Mouse (Mus musculus) MEL (cell line): ENCODE data around the gene Coro7. TPM values are rescaled to one million over a fixed set of nuclear protein-coding genes. Genes with fewer than 3 reads are reported as not detected.

Experiments
- DNase-seq: peaks from one replicate; pipeline ENCODE4 v3.0.0; 2011; ENCODE audit warnings: low read depth, low spot score
- H3K27ac ChIP-seq: 2 replicates; pipeline ENCODE4 v1.5.1; 2012; ENCODE audit warnings: low read depth, mild to moderate bottlenecking, control low read depth, low read length, moderate library complexity; ENCODE audit not compliant: control insufficient read depth
- H3K27me3 ChIP-seq, 2 experiments: fragments of 150-350 bp in 1 of 2; sonication (generic) in 1 of 2; 2 replicates each; pipeline ENCODE4 v1.6.1; 2012; ENCODE audit warnings: low read length in 2 of 2, mild to moderate bottlenecking in 2 of 2, improper control_type of control experiment in 1 of 2, moderate library complexity in 1 of 2; ENCODE audit not compliant: insufficient read depth in 2 of 2, control insufficient read depth in 1 of 2
- H3K36me3 ChIP-seq, 2 experiments: 2 replicates each; pipeline ENCODE4 v1.6.1; 2012 to 2014; ENCODE audit warnings: low read length in 2 of 2, improper control_type of control experiment in 1 of 2, inconsistent platforms in 1 of 2, mild to moderate bottlenecking in 1 of 2; ENCODE audit not compliant: insufficient read depth in 2 of 2, control insufficient read depth in 1 of 2
- H3K4me1 ChIP-seq, 2 experiments: fragments of 150-350 bp in 1 of 2; sonication (generic) in 1 of 2; 2 replicates each; pipeline ENCODE4 v1.6.1; 2012; ENCODE audit warnings: low read length in 2 of 2, improper control_type of control experiment in 1 of 2, mild to moderate bottlenecking in 1 of 2; ENCODE audit not compliant: insufficient read depth in 2 of 2, control insufficient read depth in 1 of 2
- H3K4me3 ChIP-seq, 2 experiments: fragments of 150-350 bp in 1 of 2; sonication (generic) in 1 of 2; 2 replicates each; pipeline ENCODE4 v1.5.1; 2012; ENCODE audit warnings: low read depth in 2 of 2, low read length in 2 of 2, mild to moderate bottlenecking in 2 of 2, moderate library complexity in 2 of 2, control low read depth in 1 of 2, improper control_type of control experiment in 1 of 2; ENCODE audit not compliant: control insufficient read depth in 1 of 2, insufficient read depth in 1 of 2
- H3K79me2 ChIP-seq: 2 replicates; pipeline ENCODE4 v1.6.1; 2012; ENCODE audit warnings: mild to moderate bottlenecking, low read length, moderate library complexity; ENCODE audit not compliant: control insufficient read depth, poor library complexity, insufficient read depth
- H3K9ac ChIP-seq: 2 replicates; pipeline ENCODE4 v1.6.1; 2012; ENCODE audit warnings: low read depth, mild to moderate bottlenecking, control low read depth, low read length, moderate library complexity; ENCODE audit not compliant: control insufficient read depth, poor library complexity, severe bottlenecking
- H3K9me3 ChIP-seq: fragments of 150-350 bp; sonication (generic); replicated peaks from 2 replicates; pipeline ENCODE4 v1.6.1; 2012; ENCODE audit warnings: mild to moderate bottlenecking, low read length, improper control_type of control experiment, moderate library complexity; ENCODE audit not compliant: insufficient read depth
- CHD1 ChIP-seq: IDR thresholded peaks from 2 replicates; pipeline ENCODE4 v1.6.1; 2012; ENCODE audit warnings: low read depth, mild to moderate bottlenecking, inconsistent platforms, low read length, improper control_type of control experiment
- CTCF ChIP-seq, 3 experiments: IDR thresholded peaks in 2 of 3; conservative IDR thresholded peaks in 1 of 3; 2 replicates each; pipeline ENCODE4 v1.5.1; 2011 to 2012; ENCODE audit warnings: low read length in 3 of 3, low read depth in 2 of 3, mild to moderate bottlenecking in 2 of 3, improper control_type of control experiment in 1 of 3, inconsistent platforms in 1 of 3, mixed read lengths in 1 of 3, moderate library complexity in 1 of 3; ENCODE audit not compliant: control insufficient read depth in 1 of 3, insufficient read depth in 1 of 3, poor library complexity in 1 of 3, severe bottlenecking in 1 of 3
- E2F4 ChIP-seq: IDR thresholded peaks from 2 replicates; pipeline ENCODE4 v1.6.1; 2011; ENCODE audit warnings: low read depth, low read length, improper control_type of control experiment, borderline replicate concordance
- GABPA ChIP-seq: IDR thresholded peaks from 2 replicates; pipeline ENCODE4 v1.6.1; 2012; ENCODE audit warnings: low read depth, mild to moderate bottlenecking, inconsistent platforms, low read length, improper control_type of control experiment, moderate library complexity
- MAFK ChIP-seq: IDR thresholded peaks from 2 replicates; pipeline ENCODE4 v1.6.1; 2011; ENCODE audit warnings: low read depth, mild to moderate bottlenecking, low read length, improper control_type of control experiment, borderline replicate concordance
- MAX ChIP-seq: IDR thresholded peaks from 2 replicates; pipeline ENCODE4 v1.6.1; 2011; ENCODE audit warnings: low read length, improper control_type of control experiment
- MYB ChIP-seq: IDR thresholded peaks from 2 replicates; pipeline ENCODE4 v1.6.1; 2011; ENCODE audit warnings: mild to moderate bottlenecking, low read depth, low read length, improper control_type of control experiment
- NELFE ChIP-seq: IDR thresholded peaks from 2 replicates; pipeline ENCODE4 v1.6.1; 2011; ENCODE audit warnings: low read depth, low read length, improper control_type of control experiment
- NRF1 ChIP-seq: IDR thresholded peaks from 2 replicates; pipeline ENCODE4 v1.6.1; 2014; ENCODE audit warnings: low read depth, mild to moderate bottlenecking, inconsistent platforms, low read length, improper control_type of control experiment, moderate library complexity; ENCODE audit not compliant: poor library complexity, insufficient read depth, severe bottlenecking
- RAD21 ChIP-seq: IDR thresholded peaks from 2 replicates; pipeline ENCODE4 v1.6.1; 2011; ENCODE audit warnings: mild to moderate bottlenecking, low read depth, low read length, improper control_type of control experiment
- RCOR1 ChIP-seq: IDR thresholded peaks from 2 replicates; pipeline ENCODE4 v1.6.1; 2012; ENCODE audit warnings: low read depth, mild to moderate bottlenecking, inconsistent platforms, low read length, improper control_type of control experiment
- SMC3 ChIP-seq: IDR thresholded peaks from 2 replicates; pipeline ENCODE4 v1.6.1; 2011; ENCODE audit warnings: low read depth, low read length, improper control_type of control experiment
- TBP ChIP-seq: IDR thresholded peaks from 2 replicates; pipeline ENCODE4 v1.8.0; 2011; ENCODE audit warnings: low read depth, low read length, improper control_type of control experiment
- TCF12 ChIP-seq: IDR thresholded peaks from 2 replicates; pipeline ENCODE4 v1.6.1; 2014; ENCODE audit warnings: low read depth, mild to moderate bottlenecking, inconsistent platforms, low read length, improper control_type of control experiment, moderate library complexity
- ZC3H11A ChIP-seq: IDR thresholded peaks from 2 replicates; pipeline ENCODE4 v1.6.1; 2012; ENCODE audit warnings: low read depth, mild to moderate bottlenecking, inconsistent platforms, low read length, improper control_type of control experiment
- ZMIZ1 ChIP-seq: IDR thresholded peaks from 2 replicates; pipeline ENCODE4 v1.6.1; 2012; ENCODE audit warnings: low read depth, mild to moderate bottlenecking, inconsistent platforms, low read length, improper control_type of control experiment, moderate library complexity
- polyA plus RNA-seq, 2 experiments: library from polyadenylated mRNA; stranded (reverse) in 1 of 2; unstranded in 1 of 2; fragments of >175 nt in 1 of 2; fragments of >200 nt in 1 of 2; gene quantifications; 2 replicates each; pipeline versions ENCODE4 v1.2.1 to v1.2.4; 2012; ENCODE audit warnings: low replicate concordance in 2 of 2, low read depth in 1 of 2; ENCODE audit not compliant: insufficient read length in 2 of 2, insufficient read depth in 1 of 2, missing spikeins in 1 of 2
- total RNA-seq: library from RNA; depleted of rRNA; stranded (reverse); fragments of 300-350 nt; gene quantifications from 2 replicates; pipeline ENCODE4 v1.2.3, GENCODE M21; 2012

The Coro7 gene
- total and polyA plus RNA-seq, 3 experiments = 9.8 to 38.3 TPM; not detected in 1

- H3K27me3 ChIP-seq = no peaks in the 10 kb centered on the region
- no peaks in the 10 kb centered on the region for H3K4me1 ChIP-seq
- DNase-seq = no peak
- no peak overlapping the region for H3K27ac ChIP-seq
- TF ChIP-seq ZMIZ1 (no peak), MAFK (no peak), TBP (no peak), E2F4 (no peak), NELFE (no peak), NRF1 (no peak), CHD1 (no peak), TCF12 (no peak), ZC3H11A (no peak)
- no peak overlapping the region for H3K9ac ChIP-seq
- H3K79me2 ChIP-seq = no peaks in the 10 kb centered on the region
- no peak overlapping the region for H3K4me3 ChIP-seq
- H3K9me3 ChIP-seq = no peaks in the 10 kb centered on the region
- no peaks in the 10 kb centered on the region for H3K36me3 ChIP-seq
Measured at GRCm38 (mm10) chr16:4608532-4609059, 71.0 kb downstream of the Coro7 start.

- Histone ChIP-seq H3K36me3 (no peaks in the 10 kb centered on the region), H3K9ac (no peak overlapping the region), H3K27ac (no peak overlapping the region), H3K79me2 (no peaks in the 10 kb centered on the region), H3K4me1 (no peaks in the 10 kb centered on the region), H3K4me3 (no peak overlapping the region), H3K27me3 (no peaks in the 10 kb centered on the region), H3K9me3 (no peaks in the 10 kb centered on the region)
- no peak for TF ChIP-seq GABPA
- TF ChIP-seq RCOR1 = no peak
- peak; percentile 98 for TF ChIP-seq SMC3
- no peak for TF ChIP-seq MYB
- peak; percentile 94 to 98 (median 98); a peak in 5 of 6 replicates for TF ChIP-seq CTCF (IDR thresholded peaks at IDR 0.05 in 2 of 3, conservative IDR thresholded peaks at IDR 0.05 in 1 of 3; ENCODE audit: control insufficient read depth in 1 of 3, insufficient read depth in 1 of 3, low read depth in 2 of 3, low read length in 3 of 3, poor library complexity in 1 of 3, severe bottlenecking in 1 of 3)
- TF ChIP-seq NRF1 = no peak
- TF ChIP-seq RAD21 = peak; percentile 99
- no peak for TF ChIP-seq MAFK
- peak; percentile 97 for TF ChIP-seq ZC3H11A
- no peak for TF ChIP-seq MAX
- DNase-seq = peak; percentile 85
Measured at GRCm38 (mm10) chr16:4607818-4608531, 71.6 kb downstream of the Coro7 start.
